Mouse (Mus musculus) midbrain, embryonic 14.5 days (tissue): ENCODE measurements around the gene Rad51b. TPM values are rescaled to one million over a fixed set of nuclear protein-coding genes. Genes with fewer than 3 reads are reported as not detected.
A peak's percentile ranks its signal among the peaks of the same experiment; 100 is the strongest.

Experiments
- ATAC-seq: fragments of 200-750 bp; cut with Nextera tagmentation; 2 replicates; pipeline ENCODE4 v1.8.0; 2017; ENCODE audit warnings: moderate number of reproducible peaks, moderate library complexity; ENCODE audit not compliant: low FRiP score, low TSS enrichment
- DNase-seq: peaks from one replicate; pipeline ENCODE4 v3.0.0-alpha.2; 2015
- H3K27ac ChIP-seq: fragments of 300-500 bp; sonication (generic); replicated peaks from 2 replicates; pipeline ENCODE4 v1.5.1; 2014; ENCODE audit warnings: mild to moderate bottlenecking, low read depth, low read length, moderate library complexity
- H3K27me3 ChIP-seq: fragments of 300-500 bp; sonication (generic); 2 replicates; pipeline ENCODE4 v1.6.1; 2014; ENCODE audit warnings: low read length, control low read depth, mixed read lengths; ENCODE audit not compliant: control insufficient read depth, insufficient read depth
- H3K36me3 ChIP-seq: fragments of 300-500 bp; sonication (generic); 2 replicates; pipeline ENCODE4 v1.6.1; 2014; ENCODE audit warnings: low read length, control low read depth; ENCODE audit not compliant: control insufficient read depth, insufficient read depth
- H3K4me1 ChIP-seq: fragments of 300-500 bp; sonication (generic); 2 replicates; pipeline ENCODE4 v1.6.1; 2014; ENCODE audit warnings: mild to moderate bottlenecking, antibody characterized with exemption, low read length, control low read depth; ENCODE audit not compliant: control insufficient read depth, insufficient read depth
- H3K4me2 ChIP-seq: fragments of 300-500 bp; sonication (generic); 2 replicates; pipeline ENCODE4 v1.6.1; 2014; ENCODE audit warnings: mild to moderate bottlenecking, low read length, moderate library complexity
- H3K4me3 ChIP-seq: fragments of 300-500 bp; sonication (generic); replicated peaks from 2 replicates; pipeline ENCODE4 v1.5.1; 2014; ENCODE audit warnings: low read depth, low read length
- H3K9ac ChIP-seq: fragments of 300-500 bp; sonication (generic); replicated peaks from 2 replicates; pipeline ENCODE4 v1.6.1; 2014; ENCODE audit warnings: mild to moderate bottlenecking, low read length, moderate library complexity
- H3K9me3 ChIP-seq: fragments of 300-500 bp; sonication (generic); 2 replicates; pipeline ENCODE4 v1.6.1; 2016; ENCODE audit warnings: low read length, control low read depth, mixed read lengths; ENCODE audit not compliant: control insufficient read depth
- WGBS: fragments of 180-500 bp; shearing (Covaris S2); extraction: QIAGEN DNeasy Blood & Tissue Kit; methylation state at CpG from one replicate; pipeline ENCODE4 v1.1.7; 2014; 5-methylcytosine and 5-hydroxymethylcytosine counted together
- polyA plus RNA-seq: library from polyadenylated mRNA; unstranded; fragments of >200 nt; fragmentation: Nextera tagmentation; extraction: Ambion mirVana; gene quantifications from 2 replicates; pipeline ENCODE4 v1.2.1, GENCODE M21; 2014

The Rad51b gene
- polyA plus RNA-seq, 1 experiment from 2014 or later = 1.6 TPM

- Histone ChIP-seq H3K27me3 (no peaks in the 10 kb centered on the region), H3K9ac (no peak overlapping the region; the same call in 1 of the 2 replicates), H3K4me3 (no peak overlapping the region), H3K4me1 (peaks cover 23% of the 10 kb centered on the region), H3K36me3 (no peaks in the 10 kb centered on the region), H3K9me3 (no peaks in the 10 kb centered on the region), H3K27ac (peak overlapping the region; percentile 72), H3K4me2 (peak overlapping the region; percentile 24)
- ATAC-seq (peak; percentile 75; the same call in 1 of the 2 replicates), DNase-seq (peak; percentile 64)
- 1% methylated on average over 10 of the region's 10 CpGs for WGBS
Observed at GRCm38 (mm10) chr12:79807410-79807847, 510.3 kb downstream of the Rad51b start.

GRCm38 (mm10) chr12:79807938-79808401, 510.9 kb downstream of the Rad51b start:
- WGBS = 5% methylated on average over 8 of the region's 8 CpGs
- H3K4me2 ChIP-seq = no peak overlapping the region; the same call in 1 of the 2 replicates
- no peaks in the 10 kb centered on the region for H3K27me3 ChIP-seq
- H3K4me3 ChIP-seq = no peak overlapping the region
- H3K27ac ChIP-seq = peak overlapping the region; percentile 69
- DNase-seq (peak; percentile 36), ATAC-seq (no peak)
- H3K9me3 ChIP-seq = no peaks in the 10 kb centered on the region
- H3K4me1 ChIP-seq = peaks cover 23% of the 10 kb centered on the region
- no peaks in the 10 kb centered on the region for H3K36me3 ChIP-seq
- H3K9ac ChIP-seq = no peak overlapping the region

DNA sequence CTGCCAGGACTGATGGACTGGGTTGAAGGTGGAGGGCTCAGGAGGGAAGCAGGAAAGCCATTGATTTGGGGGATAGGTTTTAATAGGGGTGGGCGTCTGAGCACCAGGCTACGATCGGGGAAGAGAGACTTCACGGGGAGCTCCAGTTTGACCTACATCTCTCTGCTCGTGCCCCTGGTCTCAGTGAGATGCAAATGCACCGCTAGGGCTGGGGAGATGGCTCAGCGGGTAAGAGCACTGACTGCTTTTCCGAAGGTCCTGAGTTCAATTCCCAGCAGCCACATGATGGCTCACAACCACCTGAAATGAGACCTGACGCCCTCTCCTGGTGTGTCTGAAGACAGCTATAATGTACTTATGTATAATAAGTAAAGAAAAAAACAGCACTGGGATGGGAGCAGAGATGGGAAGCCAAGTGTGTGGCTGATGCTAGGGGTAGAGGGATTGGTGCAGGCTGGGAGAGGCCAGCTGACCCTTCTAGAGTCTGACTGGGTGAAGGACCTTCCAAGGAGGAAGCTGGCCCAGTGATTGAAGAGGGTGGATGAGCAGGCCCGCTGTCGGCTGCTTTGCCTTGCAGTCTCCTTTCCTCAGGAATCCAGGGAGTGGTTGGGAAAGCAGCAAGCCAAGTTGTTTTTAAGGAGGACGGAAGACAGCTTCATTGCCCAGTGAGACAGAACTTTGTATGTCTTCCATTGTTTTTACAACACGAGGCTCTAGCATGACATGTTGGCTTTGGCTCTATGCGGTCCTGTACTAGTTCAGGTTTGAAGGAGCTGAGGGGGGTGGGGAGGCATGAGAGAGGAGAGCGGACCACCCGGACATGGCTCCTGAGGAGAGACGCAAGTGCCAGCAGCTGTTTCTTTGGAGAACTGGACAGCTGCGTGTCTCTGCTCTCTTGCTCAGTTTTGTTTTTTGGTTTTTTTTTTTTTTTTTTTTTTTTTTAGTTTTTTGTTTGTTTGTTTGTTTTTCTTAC, 511.6 kb downstream of the Rad51b start:
- Histone ChIP-seq H3K9me3 (no peaks in the 10 kb centered on the region), H3K4me2 (no peak overlapping the region), H3K27ac (peak overlapping the region; percentile 69), H3K27me3 (no peaks in the 10 kb centered on the region), H3K4me1 (peaks cover 26% of the 10 kb centered on the region), H3K4me3 (no peak overlapping the region), H3K36me3 (no peaks in the 10 kb centered on the region), H3K9ac (no peak overlapping the region)
- 31% methylated on average over 18 of the region's 18 CpGs for WGBS
- ATAC-seq (no peak), DNase-seq (no peak)

- no peak overlapping the region for H3K9ac ChIP-seq
- ATAC-seq (no peak), DNase-seq (no peak)
- H3K4me3 ChIP-seq = no peak overlapping the region
- H3K4me1 ChIP-seq = peaks cover 31% of the 10 kb centered on the region
- no peaks in the 10 kb centered on the region for H3K9me3 ChIP-seq
- H3K36me3 ChIP-seq = no peaks in the 10 kb centered on the region
- WGBS = 85% methylated on average over 5 of the region's 5 CpGs
- H3K27ac ChIP-seq = no peak overlapping the region
- no peaks in the 10 kb centered on the region for H3K27me3 ChIP-seq
- H3K4me2 ChIP-seq = no peak overlapping the region
Observed at GRCm38 (mm10) chr12:79809518-79809917, 512.4 kb downstream of the Rad51b start.

GRCm38 (mm10) chr12:79812422-79812821, 515.3 kb downstream of the Rad51b start:
- Histone ChIP-seq H3K4me2 (no peak overlapping the region), H3K4me1 (peaks cover 23% of the 10 kb centered on the region), H3K36me3 (no peaks in the 10 kb centered on the region), H3K27me3 (no peaks in the 10 kb centered on the region), H3K9me3 (no peaks in the 10 kb centered on the region), H3K9ac (no peak overlapping the region), H3K27ac (no peak overlapping the region), H3K4me3 (no peak overlapping the region)
- DNase-seq (no peak), ATAC-seq (no peak)
- WGBS = 27% methylated on average over 8 of the region's 8 CpGs

DNA sequence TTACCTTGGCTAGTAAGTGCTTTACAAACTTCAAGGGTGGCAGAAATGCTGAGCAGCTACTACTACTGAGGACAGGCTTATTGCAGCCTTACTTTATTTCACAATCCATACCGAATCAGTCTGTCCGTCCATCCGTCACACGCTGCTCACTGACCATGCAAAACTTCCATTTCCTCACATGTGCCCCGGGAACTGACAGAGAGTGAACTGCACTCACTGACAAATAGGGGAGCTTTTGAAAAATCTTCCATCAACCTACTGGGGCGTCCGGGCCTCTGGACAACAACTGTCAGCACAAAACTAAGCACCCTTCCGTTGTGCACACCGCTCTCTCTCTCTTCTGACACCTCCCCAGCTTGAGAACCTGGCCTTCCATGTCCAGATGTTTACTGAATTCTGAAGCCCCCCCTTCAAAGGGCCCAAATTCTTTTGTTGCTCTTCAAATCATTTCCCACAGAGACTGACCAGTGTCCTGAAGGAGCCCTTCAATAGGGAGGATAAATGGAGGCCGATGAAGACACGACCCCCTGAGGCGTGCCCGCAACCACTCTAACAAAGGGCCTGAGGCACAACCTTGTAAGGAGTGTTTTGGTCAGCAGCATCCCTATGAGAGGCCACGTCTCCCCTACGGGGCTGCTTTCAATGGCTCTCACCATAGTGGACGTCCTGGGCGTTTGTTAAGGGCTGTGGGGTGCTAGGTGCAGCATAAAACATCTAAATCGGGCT, 515.9 kb downstream of the Rad51b start:
- WGBS = 18% methylated on average over 18 of the region's 18 CpGs
- Histone ChIP-seq H3K4me1 (peaks cover 20% of the 10 kb centered on the region), H3K36me3 (no peaks in the 10 kb centered on the region), H3K9ac (no peak overlapping the region), H3K4me3 (no peak overlapping the region), H3K4me2 (no peak overlapping the region), H3K27ac (no peak overlapping the region), H3K9me3 (no peaks in the 10 kb centered on the region), H3K27me3 (no peaks in the 10 kb centered on the region)
- ATAC-seq (no peak), DNase-seq (peak; percentile 29)

DNA sequence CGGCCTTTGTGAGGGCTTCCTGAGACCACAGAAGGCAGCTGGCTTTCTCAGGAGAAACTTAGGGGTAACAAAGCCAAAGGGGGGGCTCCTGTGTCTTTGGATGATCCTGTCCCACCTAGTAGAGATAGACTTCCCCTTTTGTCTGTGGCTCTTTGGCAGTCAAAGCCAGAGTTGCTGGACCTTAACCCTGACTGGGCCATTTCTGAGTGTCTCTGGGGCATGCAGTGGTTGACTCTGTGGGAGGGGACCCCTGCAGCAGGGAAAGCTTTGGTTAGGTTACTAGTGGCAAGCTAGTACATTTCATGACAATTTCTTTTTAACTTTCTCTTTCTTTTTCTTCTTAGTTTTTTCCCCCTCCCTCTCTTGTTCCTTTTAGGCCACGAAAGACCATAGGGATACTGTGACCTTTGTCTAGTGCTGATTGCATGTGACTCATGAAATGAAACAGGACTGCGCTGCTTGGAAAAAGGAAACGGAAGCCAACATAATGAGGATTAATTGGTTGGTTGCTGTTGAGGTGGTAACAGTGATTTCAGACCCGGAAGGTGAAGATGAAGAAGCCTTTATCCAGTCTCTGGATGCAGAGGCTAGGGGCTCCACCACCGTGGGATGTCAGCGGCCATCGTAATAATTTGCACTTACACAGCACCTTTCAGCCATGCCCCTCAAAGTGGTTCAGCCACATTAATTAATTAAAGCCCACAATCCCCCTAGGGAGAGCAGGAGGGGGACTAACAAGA, 516.7 kb downstream of the Rad51b start:
- Histone ChIP-seq H3K9ac (no peak overlapping the region; the same call in 1 of the 2 replicates), H3K27me3 (no peaks in the 10 kb centered on the region), H3K9me3 (no peaks in the 10 kb centered on the region), H3K4me3 (no peak overlapping the region), H3K36me3 (no peaks in the 10 kb centered on the region), H3K27ac (no peak overlapping the region), H3K4me1 (peaks cover 15% of the 10 kb centered on the region), H3K4me2 (peak overlapping the region; percentile 2; the same call in 1 of the 2 replicates)
- 20% methylated on average over 8 of the region's 8 CpGs for whole genome bisulfite sequencing
- peak; percentile 39 for DNase-seq
- no peak for ATAC-seq
